Mouse (Mus musculus) midbrain, embryonic 11.5 days (tissue): ENCODE results near the gene Bsn. TPM values are rescaled to one million over a fixed set of nuclear protein-coding genes. Genes with fewer than 3 reads are reported as not detected.
A peak's percentile ranks its signal among the peaks of the same experiment; 100 is the strongest.

ENCODE experiments used
- ATAC-seq: fragments of 200-750 bp; cut with Nextera tagmentation; 2 replicates; pipeline ENCODE4 v1.8.0; 2017; ENCODE audit warnings: moderate TSS enrichment, moderate library complexity; ENCODE audit not compliant: low FRiP score
- DNase-seq: peaks from one replicate; pipeline ENCODE4 v3.0.0; 2015; ENCODE audit warnings: low spot score; ENCODE audit errors: missing footprints
- H3K27ac ChIP-seq: fragments of 300-500 bp; sonication (generic); 2 replicates; pipeline ENCODE4 v1.5.1; 2014; ENCODE audit warnings: low read depth, low read length
- H3K27me3 ChIP-seq: fragments of 300-500 bp; sonication (generic); 2 replicates; pipeline ENCODE4 v1.6.1; 2014; ENCODE audit warnings: mild to moderate bottlenecking, low read length, moderate library complexity, mixed read lengths; ENCODE audit not compliant: control insufficient read depth, insufficient read depth
- H3K36me3 ChIP-seq: fragments of 300-500 bp; sonication (generic); 2 replicates; pipeline ENCODE4 v1.6.1; 2014; ENCODE audit warnings: mild to moderate bottlenecking, low read length, moderate library complexity, mixed read lengths; ENCODE audit not compliant: control insufficient read depth, insufficient read depth
- H3K4me1 ChIP-seq: fragments of 300-500 bp; sonication (generic); 2 replicates; pipeline ENCODE4 v1.6.1; 2014; ENCODE audit warnings: low read length; ENCODE audit not compliant: control insufficient read depth, insufficient read depth
- H3K4me2 ChIP-seq: fragments of 300-500 bp; sonication (generic); 2 replicates; pipeline ENCODE4 v1.6.1; 2014; ENCODE audit warnings: mild to moderate bottlenecking, moderate library complexity
- H3K4me3 ChIP-seq: fragments of 300-500 bp; sonication (generic); 2 replicates; pipeline ENCODE4 v1.5.1; 2014; ENCODE audit warnings: low read depth, low read length
- H3K9ac ChIP-seq: fragments of 300-500 bp; sonication (generic); 2 replicates; pipeline ENCODE4 v1.6.1; 2014; ENCODE audit warnings: low read length
- H3K9me3 ChIP-seq: fragments of 300-500 bp; sonication (generic); 2 replicates; pipeline ENCODE4 v1.6.1; 2016; ENCODE audit warnings: low read length; ENCODE audit not compliant: control insufficient read depth
- WGBS: fragments of 180-500 bp; shearing (Covaris S2); extraction: QIAGEN DNeasy Blood & Tissue Kit; methylation state at CpG from one replicate; pipeline ENCODE4 v1.1.7; 2014; 5-methylcytosine and 5-hydroxymethylcytosine counted together
- polyA plus RNA-seq: library from polyadenylated mRNA; unstranded; fragments of >200 nt; fragmentation: Nextera tagmentation; extraction: Ambion mirVana; gene quantifications from 2 replicates; pipeline ENCODE4 v1.2.1, GENCODE M21; 2014

Bsn gene
- polyA plus RNA-seq, 1 experiment from 2014 or later = 2.4 TPM

DNA sequence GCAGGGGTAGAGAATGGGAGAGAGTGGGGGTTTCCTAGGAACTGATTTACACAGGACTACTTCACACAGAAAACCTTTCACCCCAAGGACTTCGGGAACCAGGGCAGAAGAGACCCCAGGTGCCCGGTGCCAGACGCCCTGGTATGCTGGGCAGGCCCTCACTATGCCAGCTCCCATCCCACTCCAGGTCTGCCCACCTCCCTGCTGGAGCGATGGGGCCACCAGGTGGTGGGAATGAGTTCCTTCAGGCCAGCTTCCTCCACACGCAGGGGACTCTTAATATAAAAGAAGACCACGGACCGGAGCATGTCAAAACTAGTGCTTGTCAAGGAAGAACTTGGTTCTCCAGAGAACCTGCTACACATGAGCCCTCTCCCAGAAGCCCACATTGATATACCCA, 123.0 kb downstream of the Bsn start:
- no peaks in the 10 kb centered on the region for H3K27me3 ChIP-seq
- H3K9ac ChIP-seq = no peak overlapping the region
- no peak overlapping the region for H3K4me3 ChIP-seq
- H3K27ac ChIP-seq = no peak overlapping the region
- no peaks in the 10 kb centered on the region for H3K9me3 ChIP-seq
- H3K4me2 ChIP-seq = no peak overlapping the region
- H3K4me1 ChIP-seq = no peaks in the 10 kb centered on the region
- H3K36me3 ChIP-seq = no peaks in the 10 kb centered on the region; the same call in 1 of the 2 replicates
- ATAC-seq (no peak), DNase-seq (peak; percentile 6)
- WGBS = 79% methylated on average over 7 of the region's 7 CpGs

DNA sequence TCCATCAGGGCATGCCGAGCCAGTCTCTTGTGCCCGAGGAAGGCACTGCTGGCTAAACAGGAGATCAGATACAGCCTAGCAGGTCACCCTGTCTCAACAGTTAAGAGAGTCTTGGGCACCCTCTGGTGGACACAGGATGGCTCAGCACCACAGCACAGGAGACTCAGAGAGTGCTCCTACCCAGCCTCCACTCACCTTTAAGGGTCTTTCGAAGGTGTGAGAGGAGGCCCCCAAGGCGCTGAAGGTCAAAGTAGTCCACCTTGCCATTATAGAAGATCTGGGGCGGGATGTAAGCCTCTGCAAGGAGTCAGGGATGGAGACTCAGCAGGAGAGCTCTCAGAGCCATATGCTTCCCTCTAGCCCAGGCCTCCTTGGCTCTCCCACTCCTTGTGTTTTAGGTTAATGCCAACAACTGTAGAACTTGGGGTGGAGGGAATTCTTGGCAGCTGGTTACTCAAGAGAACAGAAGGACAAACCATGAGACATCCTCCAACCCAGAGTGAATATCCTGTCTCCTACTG, 124.6 kb downstream of the Bsn start:
- no peak overlapping the region for H3K27ac ChIP-seq
- H3K4me2 ChIP-seq = no peak overlapping the region
- WGBS = 43% methylated on average over 5 of the region's 5 CpGs
- no peaks in the 10 kb centered on the region for H3K4me1 ChIP-seq
- no peaks in the 10 kb centered on the region for H3K27me3 ChIP-seq
- no peaks in the 10 kb centered on the region for H3K9me3 ChIP-seq
- H3K4me3 ChIP-seq = no peak overlapping the region
- DNase-seq (peak; percentile 92), ATAC-seq (no peak)
- H3K9ac ChIP-seq = no peak overlapping the region
- H3K36me3 ChIP-seq = no peaks in the 10 kb centered on the region; the same call in 1 of the 2 replicates

GRCm38 (mm10) chr9:108063361-108063760, 126.8 kb downstream of the Bsn start:
- Histone ChIP-seq H3K27ac (no peak overlapping the region), H3K4me2 (no peak overlapping the region), H3K36me3 (peaks cover 4% of the 10 kb centered on the region; the same call in 1 of the 2 replicates), H3K9me3 (no peaks in the 10 kb centered on the region), H3K27me3 (no peaks in the 10 kb centered on the region), H3K4me3 (no peak overlapping the region), H3K9ac (no peak overlapping the region), H3K4me1 (no peaks in the 10 kb centered on the region)
- ATAC-seq = no peak
- DNase-seq = peak; percentile 54
- WGBS = 91% methylated on average over 12 of the region's 12 CpGs

DNA sequence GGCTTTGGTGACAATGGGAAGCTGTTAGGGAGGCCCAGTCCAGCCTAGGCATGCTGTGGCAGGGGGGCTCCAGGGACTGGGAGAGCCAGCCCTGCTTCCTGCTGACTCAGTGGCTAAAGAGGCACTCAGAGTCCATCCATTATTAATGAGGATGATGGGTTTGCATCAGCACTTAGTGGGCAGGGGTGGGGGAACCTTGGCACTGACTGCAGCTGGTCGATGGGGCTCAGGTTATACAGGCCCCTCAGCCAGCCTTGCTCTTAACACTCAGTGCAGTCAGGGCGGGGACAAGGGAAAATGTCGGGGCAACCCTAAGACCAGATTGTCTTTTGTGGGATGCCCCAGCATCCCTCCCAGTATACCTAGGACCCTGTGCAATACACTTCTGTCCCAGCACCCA, 128.0 kb downstream of the Bsn start:
- no peak for DNase-seq
- no peaks in the 10 kb centered on the region for H3K27me3 ChIP-seq
- no peaks in the 10 kb centered on the region for H3K4me1 ChIP-seq
- peaks cover 4% of the 10 kb centered on the region; the same call in 1 of the 2 replicates for H3K36me3 ChIP-seq
- H3K27ac ChIP-seq = no peak overlapping the region
- 90% methylated on average over 3 of the region's 3 CpGs for WGBS
- H3K9me3 ChIP-seq = no peaks in the 10 kb centered on the region
- H3K4me3 ChIP-seq = no peak overlapping the region
- no peak overlapping the region for H3K4me2 ChIP-seq
- ATAC-seq = 0 out of 2 replicates have a peak, but pooled peaks have one; percentile 24
- no peak overlapping the region for H3K9ac ChIP-seq

GRCm38 (mm10) chr9:108058291-108058690, 131.9 kb downstream of the Bsn start:
- no peaks in the 10 kb centered on the region for H3K27me3 ChIP-seq
- DNase-seq (peak; percentile 26), ATAC-seq (no peak)
- no peak overlapping the region for H3K4me3 ChIP-seq
- 97% methylated on average over 9 of the region's 9 CpGs for WGBS
- no peaks in the 10 kb centered on the region for H3K9me3 ChIP-seq
- no peaks in the 10 kb centered on the region for H3K4me1 ChIP-seq
- peaks cover 6% of the 10 kb centered on the region; the same call in 1 of the 2 replicates for H3K36me3 ChIP-seq
- no peak overlapping the region for H3K9ac ChIP-seq
- no peak overlapping the region for H3K27ac ChIP-seq
- no peak overlapping the region for H3K4me2 ChIP-seq

DNA sequence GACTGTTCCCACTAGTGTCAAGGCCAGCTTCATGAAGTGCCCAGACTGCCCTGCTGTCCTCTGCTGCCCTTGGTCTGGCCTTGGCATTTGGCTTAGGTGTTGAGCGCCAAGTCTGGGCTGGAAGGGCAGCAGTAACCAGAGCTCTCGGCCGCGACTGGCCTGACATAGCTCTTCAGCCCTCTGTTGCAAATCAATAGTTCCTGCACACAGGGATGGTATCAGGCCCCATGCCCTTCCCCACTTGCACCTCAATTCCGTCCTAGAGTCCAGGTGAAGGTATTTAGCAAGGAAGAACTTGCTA, 133.0 kb downstream of the Bsn start:
- H3K27ac ChIP-seq = no peak overlapping the region
- H3K9ac ChIP-seq = no peak overlapping the region
- WGBS = 89% methylated on average over 5 of the region's 5 CpGs
- no peaks in the 10 kb centered on the region for H3K9me3 ChIP-seq
- no peak overlapping the region for H3K4me2 ChIP-seq
- H3K36me3 ChIP-seq = peaks cover 6% of the 10 kb centered on the region; the same call in 1 of the 2 replicates
- DNase-seq (no peak), ATAC-seq (no peak)
- H3K4me1 ChIP-seq = peaks cover 3% of the 10 kb centered on the region; the same call in 1 of the 2 replicates
- H3K4me3 ChIP-seq = no peak overlapping the region
- no peaks in the 10 kb centered on the region for H3K27me3 ChIP-seq

DNA sequence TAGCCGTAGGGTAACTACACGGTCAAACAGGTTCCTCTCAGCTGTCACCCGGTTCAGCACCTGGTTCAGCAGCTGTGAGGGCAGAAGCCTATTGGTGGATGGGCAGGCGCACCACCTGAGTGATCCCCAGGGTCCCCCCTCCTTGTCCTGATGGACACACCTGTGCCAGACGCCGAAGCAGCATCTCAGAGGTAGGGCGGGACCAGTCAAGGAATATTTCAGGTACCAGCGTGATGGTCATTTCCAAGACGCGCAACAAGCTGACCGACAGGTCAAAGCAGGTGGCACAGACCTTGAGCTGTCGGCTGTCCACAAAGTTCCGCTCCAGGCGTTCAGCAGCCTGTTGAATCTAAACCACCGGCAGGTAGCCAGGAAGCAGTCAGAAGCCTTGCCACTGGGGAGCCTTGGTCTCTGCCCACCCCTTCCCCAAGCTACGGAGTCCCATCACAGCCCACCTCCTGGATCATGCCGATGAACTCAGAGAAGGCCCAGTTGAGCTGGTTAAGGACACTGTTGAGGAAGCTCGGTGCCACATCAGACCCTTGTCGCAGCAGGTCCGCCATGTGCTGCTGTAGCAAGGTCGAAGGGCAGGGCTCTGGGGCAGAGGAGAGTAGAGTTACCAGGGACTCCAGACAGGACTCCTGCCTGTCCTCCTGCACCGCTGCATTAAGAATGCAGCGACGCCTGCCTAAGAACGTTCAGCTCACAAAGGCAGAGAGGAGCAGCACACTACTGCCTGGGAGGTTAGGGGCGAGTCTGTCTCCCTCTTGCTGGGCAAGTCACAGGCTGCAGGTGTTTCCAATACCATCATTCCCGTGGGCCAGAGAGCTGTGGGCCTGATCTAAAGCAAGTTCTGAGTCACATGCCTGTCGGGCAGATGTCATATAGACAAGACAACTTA, 133.6 kb downstream of the Bsn start:
- H3K4me2 ChIP-seq = no peak overlapping the region
- peaks cover 6% of the 10 kb centered on the region; the same call in 1 of the 2 replicates for H3K36me3 ChIP-seq
- H3K27ac ChIP-seq = no peak overlapping the region
- H3K27me3 ChIP-seq = no peaks in the 10 kb centered on the region
- H3K9ac ChIP-seq = no peak overlapping the region
- H3K4me3 ChIP-seq = no peak overlapping the region
- no peak for ATAC-seq
- H3K9me3 ChIP-seq = no peaks in the 10 kb centered on the region
- DNase-seq = peak; percentile 79
- H3K4me1 ChIP-seq = peaks cover 3% of the 10 kb centered on the region; the same call in 1 of the 2 replicates
- 83% methylated on average over 28 of the region's 28 CpGs for WGBS

- ATAC-seq (no peak), DNase-seq (peak; percentile 62)
- no peaks in the 10 kb centered on the region for H3K9me3 ChIP-seq
- WGBS = 88% methylated on average over 6 of the region's 6 CpGs
- H3K27me3 ChIP-seq = no peaks in the 10 kb centered on the region
- no peak overlapping the region for H3K4me3 ChIP-seq
- no peak overlapping the region for H3K9ac ChIP-seq
- H3K4me1 ChIP-seq = peaks cover 3% of the 10 kb centered on the region; the same call in 1 of the 2 replicates
- H3K36me3 ChIP-seq = peaks cover 12% of the 10 kb centered on the region; the same call in 1 of the 2 replicates
- H3K4me2 ChIP-seq = no peak overlapping the region
- no peak overlapping the region for H3K27ac ChIP-seq
These were observed 134.4 kb downstream of the Bsn start for GRCm38 (mm10) chr9:108055661-108056237.

GRCm38 (mm10) chr9:108055061-108055460, 135.1 kb downstream of the Bsn start:
- WGBS = 85% methylated on average over 1 of the region's 1 CpGs
- H3K36me3 ChIP-seq = peaks cover 12% of the 10 kb centered on the region; the same call in 1 of the 2 replicates
- no peak for ATAC-seq

More at GRCm38 (mm10) chr9:108055061-108055460, 135.1 kb downstream of the Bsn start:
- H3K9ac ChIP-seq = no peak overlapping the region
- H3K9me3 ChIP-seq = no peaks in the 10 kb centered on the region
- no peak overlapping the region for H3K27ac ChIP-seq
- no peak overlapping the region for H3K4me2 ChIP-seq
- DNase-seq = peak; percentile 35
- H3K4me1 ChIP-seq = peaks cover 3% of the 10 kb centered on the region; the same call in 1 of the 2 replicates
- no peaks in the 10 kb centered on the region for H3K27me3 ChIP-seq
- H3K4me3 ChIP-seq = no peak overlapping the region
